Mouse (Mus musculus) heart, postnatal 10 days (tissue): ENCODE data around the gene Gpr26. TPM values are rescaled to one million over a fixed set of nuclear protein-coding genes. Genes with fewer than 3 reads are reported as not detected.

ENCODE experiments used
- DNase-seq, 2 experiments: peaks; one replicate each; pipeline ENCODE4 v3.0.0; 2021
- intact Hi-C: fragments of 180-260 bp; cut with DNase I; formaldehyde crosslinking; loops from one replicate; pipeline ENCODE4 v1.15.1; 2025
- total RNA-seq, 2 experiments: library from RNA; stranded (reverse); gene quantifications; 2 replicates each; pipeline ENCODE4 v1.2.3; 2021

The Gpr26 gene
- total RNA-seq, 2 experiments from 2014 or later = not detected

GRCm38 (mm10) chr7:132015933-132016332, 49.7 kb downstream of the Gpr26 start:
- intact Hi-C loops = no loop called here
- DNase-seq = no peak

- DNase-seq = no peak
Measured at GRCm38 (mm10) chr7:132025591-132025990, 59.3 kb downstream of the Gpr26 start.

GRCm38 (mm10) chr7:132026671-132027070, 60.4 kb downstream of the Gpr26 start:
- DNase-seq = no peak
- intact Hi-C loops = no loop called here

More at GRCm38 (mm10) chr7:132025591-132025990, 59.3 kb downstream of the Gpr26 start:
- intact Hi-C loops = no loop called here

GRCm38 (mm10) chr7:132031940-132032531, 65.8 kb downstream of the Gpr26 start:
- no peak for DNase-seq
- intact Hi-C loops = no loop called here

Other genes with a start within 250 kb of the Gpr26 start
- 1 to 10 TPM; 1.4 to 1.5 TPM for gene Cpxm2, start 188.3 kb downstream of the Gpr26 start, total RNA-seq